Mouse (Mus musculus) midbrain, embryonic 16.5 days (tissue): Measurements from ENCODE around the gene Dlst. TPM values are rescaled to one million over a fixed set of nuclear protein-coding genes. Genes with fewer than 3 reads are reported as not detected.
"Not testable (repeated sequence)": the region's sequence is repeated elsewhere in the genome, so short reads cannot be mapped to it uniquely, and the experiment has no call there.

Experiments
- ATAC-seq: fragments of 200-750 bp; cut with Nextera tagmentation; 2 replicates; pipeline ENCODE4 v1.8.0; 2017; ENCODE audit warnings: moderate TSS enrichment
- H3K27ac ChIP-seq: fragments of 300-500 bp; sonication (generic); 2 replicates; pipeline ENCODE4 v1.5.1; 2014; ENCODE audit warnings: mild to moderate bottlenecking, low read length, mixed read lengths
- H3K27me3 ChIP-seq: fragments of 300-500 bp; sonication (generic); 2 replicates; pipeline ENCODE4 v1.6.1; 2014; ENCODE audit warnings: low read depth, low read length, mixed read lengths; ENCODE audit not compliant: control insufficient read depth, insufficient read depth
- H3K36me3 ChIP-seq: fragments of 300-500 bp; sonication (generic); 2 replicates; pipeline ENCODE4 v1.6.1; 2014; ENCODE audit warnings: mild to moderate bottlenecking, low read length, moderate library complexity, mixed read lengths; ENCODE audit not compliant: control insufficient read depth, insufficient read depth
- H3K4me1 ChIP-seq: fragments of 300-500 bp; sonication (generic); 2 replicates; pipeline ENCODE4 v1.6.1; 2014; ENCODE audit warnings: mild to moderate bottlenecking, low read length, mixed read lengths; ENCODE audit not compliant: control insufficient read depth, insufficient read depth
- H3K4me2 ChIP-seq: fragments of 300-500 bp; sonication (generic); 2 replicates; pipeline ENCODE4 v1.6.1; 2014; ENCODE audit warnings: mild to moderate bottlenecking, low read length, mixed read lengths
- H3K4me3 ChIP-seq: fragments of 300-500 bp; sonication (generic); 2 replicates; pipeline ENCODE4 v1.5.1; 2014; ENCODE audit warnings: low read depth, mild to moderate bottlenecking, low read length, moderate library complexity, mixed read lengths
- H3K9ac ChIP-seq: fragments of 300-500 bp; sonication (generic); 2 replicates; pipeline ENCODE4 v1.6.1; 2014; ENCODE audit warnings: low read depth, low read length, mixed read lengths
- H3K9me3 ChIP-seq: fragments of 300-500 bp; sonication (generic); replicated peaks from 2 replicates; pipeline ENCODE4 v1.6.1; 2014; ENCODE audit warnings: mild to moderate bottlenecking, low read length, mixed read lengths; ENCODE audit not compliant: control insufficient read depth, poor library complexity, severe bottlenecking
- WGBS: fragments of 180-500 bp; shearing (Covaris S2); extraction: QIAGEN DNeasy Blood & Tissue Kit; methylation state at CpG from one replicate; pipeline ENCODE4 v1.1.7; 2014; 5-methylcytosine and 5-hydroxymethylcytosine counted together
- polyA plus RNA-seq: library from polyadenylated mRNA; unstranded; fragments of >200 nt; fragmentation: Nextera tagmentation; extraction: Ambion mirVana; gene quantifications from 2 replicates; pipeline ENCODE4 v1.2.1, GENCODE M21; 2015

The Dlst gene
- polyA plus RNA-seq, 1 experiment from 2014 or later: 104 TPM

DNA sequence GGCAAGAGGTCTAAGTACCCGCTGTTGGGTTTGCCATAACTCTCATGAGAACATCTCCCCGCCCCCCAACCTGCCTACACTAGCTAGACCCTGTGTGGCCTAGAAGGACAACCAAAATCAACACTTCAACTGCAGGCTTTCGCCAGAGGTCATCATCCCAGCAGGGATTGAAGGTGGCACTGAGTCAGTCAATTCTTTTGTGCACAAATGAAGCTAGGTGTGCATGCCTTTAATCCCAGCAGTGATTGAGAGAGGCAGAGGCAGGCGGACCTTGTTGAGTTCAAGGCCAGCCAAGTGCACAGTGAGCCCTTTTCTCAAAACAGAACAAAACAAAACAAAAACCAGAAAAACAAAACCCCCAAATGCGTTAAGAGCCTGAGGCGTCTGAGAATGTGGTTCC, 30.5 kb downstream of the Dlst start:
- no peak overlapping the region for H3K4me2 ChIP-seq
- no peak overlapping the region for H3K9ac ChIP-seq
- no peaks in the 10 kb centered on the region for H3K9me3 ChIP-seq
- WGBS: 82% methylated on average over 6 of the region's 6 CpGs
- H3K4me3 ChIP-seq: no peak overlapping the region
- H3K36me3 ChIP-seq: peaks cover 8% of the 10 kb centered on the region
- H3K4me1 ChIP-seq: no peaks in the 10 kb centered on the region
- no peak for ATAC-seq
- H3K27ac ChIP-seq: no peak overlapping the region
- no peaks in the 10 kb centered on the region for H3K27me3 ChIP-seq

DNA sequence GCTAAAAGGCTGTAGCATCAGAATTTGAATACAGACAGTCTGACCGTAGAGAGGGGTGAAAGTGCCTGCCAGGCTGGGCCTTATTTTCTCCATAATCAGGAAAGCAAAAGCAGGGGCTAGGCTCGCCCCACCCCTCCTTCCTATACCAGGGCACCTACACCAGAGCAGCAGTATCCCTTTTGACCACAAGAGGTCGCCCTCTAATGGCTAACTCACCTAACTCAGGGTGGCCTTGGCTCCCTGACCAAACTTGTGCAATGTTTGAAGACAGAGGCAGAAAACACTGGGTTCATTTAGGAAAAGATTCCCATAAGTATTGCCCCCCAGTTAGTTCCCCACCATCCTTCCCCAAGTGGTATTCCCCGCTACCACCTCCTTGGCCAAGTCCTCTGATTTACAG, 32.2 kb downstream of the Dlst start:
- Histone ChIP-seq H3K9me3 (no peaks in the 10 kb centered on the region), H3K27me3 (no peaks in the 10 kb centered on the region), H3K27ac (no peak overlapping the region), H3K4me2 (no peak overlapping the region), H3K4me3 (no peak overlapping the region), H3K9ac (no peak overlapping the region), H3K4me1 (no peaks in the 10 kb centered on the region), H3K36me3 (peaks cover 4% of the 10 kb centered on the region; the same call in 1 of the 2 replicates)
- 0 out of 2 replicates have a peak, but pooled peaks have one; percentile 55 for ATAC-seq
- 17% methylated on average over 4 of the region's 4 CpGs for WGBS

DNA sequence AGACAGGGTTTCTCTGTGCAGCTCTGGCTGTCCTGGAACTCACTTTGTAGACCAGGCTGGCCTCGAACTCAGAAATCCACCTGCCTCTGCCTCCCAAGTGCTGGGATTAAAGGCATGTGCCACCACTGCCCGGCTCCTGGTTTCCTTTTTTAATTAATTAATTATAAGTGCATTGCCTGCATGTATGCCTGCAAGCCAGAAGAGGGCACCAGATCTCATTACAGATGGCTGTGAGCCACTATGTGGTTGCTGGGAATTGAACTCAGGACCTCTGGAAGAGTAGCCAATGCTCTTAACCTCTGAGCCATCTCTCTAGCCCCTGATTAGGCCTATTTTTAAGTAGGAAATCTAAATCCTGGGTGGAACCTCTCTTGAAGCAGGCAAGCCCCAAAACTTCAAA, 33.6 kb downstream of the Dlst start:
- ATAC-seq, H3K27me3 ChIP-seq, H3K4me3 ChIP-seq, H3K4me2 ChIP-seq, H3K36me3 ChIP-seq, H3K4me1 ChIP-seq, H3K9me3 ChIP-seq, H3K9ac ChIP-seq, H3K27ac ChIP-seq: not testable (repeated sequence)
- 63% methylated on average over 2 of the region's 2 CpGs for whole genome bisulfite sequencing

DNA sequence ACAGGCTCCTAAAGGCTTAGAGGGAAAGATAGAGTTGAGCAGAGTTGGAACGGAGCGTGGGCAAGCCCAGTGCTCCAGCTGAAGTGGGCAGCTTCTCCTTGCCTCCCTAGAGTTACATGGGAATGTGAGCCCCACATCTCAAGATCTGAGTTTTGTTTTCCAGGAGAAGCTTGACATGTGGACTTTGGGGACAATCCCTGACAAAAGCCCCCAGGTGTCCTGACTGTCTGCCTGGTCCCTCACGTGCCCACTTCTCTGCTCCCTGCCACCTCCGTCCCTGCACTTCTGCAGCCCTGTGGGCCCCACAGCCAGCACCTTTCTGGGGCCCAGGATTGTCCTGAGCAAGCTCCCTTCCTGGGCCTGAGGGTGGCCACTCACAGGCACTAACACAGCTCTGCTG, 34.2 kb downstream of the Dlst start:
- no peak overlapping the region for H3K27ac ChIP-seq
- 86% methylated on average over 4 of the region's 4 CpGs for WGBS
- H3K4me1 ChIP-seq: no peaks in the 10 kb centered on the region; the same call in 1 of the 2 replicates
- 0 out of 2 replicates have a peak, but pooled peaks cover 3% of the 10 kb centered on the region for H3K36me3 ChIP-seq
- no peaks in the 10 kb centered on the region for H3K27me3 ChIP-seq
- ATAC-seq: no peak
- H3K9ac ChIP-seq: no peak overlapping the region
- no peak overlapping the region for H3K4me3 ChIP-seq
- H3K4me2 ChIP-seq: no peak overlapping the region
- H3K9me3 ChIP-seq: no peaks in the 10 kb centered on the region

DNA sequence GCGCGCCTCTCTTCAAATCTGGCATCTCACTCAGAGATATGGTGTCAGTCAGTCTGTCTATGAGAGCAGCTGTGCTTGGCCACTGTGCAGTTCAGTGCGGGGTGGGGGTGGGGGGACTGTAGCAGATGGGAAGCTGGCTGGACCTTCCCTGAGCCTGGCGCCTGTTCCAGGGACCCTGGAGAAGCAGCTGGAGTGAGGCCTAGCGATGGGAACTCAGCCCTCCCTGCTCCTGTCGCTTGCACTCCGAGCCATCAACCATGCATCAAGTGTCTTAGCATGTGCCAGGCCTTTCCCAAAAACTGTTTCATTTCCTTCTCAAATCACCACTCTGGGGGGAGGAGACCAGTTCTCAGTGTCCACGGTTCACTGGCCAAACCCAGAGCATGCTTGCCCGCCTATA, 35.0 kb downstream of the Dlst start:
- Histone ChIP-seq H3K4me3 (no peak overlapping the region), H3K36me3 (0 out of 2 replicates have a peak, but pooled peaks cover 3% of the 10 kb centered on the region), H3K9ac (no peak overlapping the region), H3K27me3 (no peaks in the 10 kb centered on the region), H3K9me3 (no peaks in the 10 kb centered on the region), H3K4me2 (no peak overlapping the region), H3K4me1 (peaks cover 4% of the 10 kb centered on the region; the same call in 1 of the 2 replicates), H3K27ac (no peak overlapping the region)
- 72% methylated on average over 9 of the region's 9 CpGs for WGBS
- ATAC-seq: no peak

DNA sequence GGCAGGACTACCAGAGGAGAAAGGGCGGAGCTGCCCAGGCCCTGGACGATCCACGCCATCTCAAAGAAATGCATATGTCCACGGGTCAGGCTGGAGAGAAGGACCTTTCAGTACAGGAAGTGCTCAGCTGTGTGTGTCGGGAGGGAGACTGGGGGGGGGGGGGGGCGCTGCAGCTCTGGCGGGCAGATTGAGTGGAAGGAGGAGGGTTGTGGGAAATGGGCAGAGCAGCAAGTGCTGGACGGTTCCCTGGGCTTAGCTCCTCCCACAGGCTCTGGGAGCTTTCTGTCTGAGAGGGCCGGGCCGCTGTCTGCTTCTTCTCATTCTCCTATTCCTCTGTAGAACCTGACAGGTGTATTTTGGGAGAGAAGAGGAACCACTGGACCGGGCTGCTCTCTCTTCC, 35.7 kb downstream of the Dlst start:
- H3K36me3 ChIP-seq: 0 out of 2 replicates have a peak, but pooled peaks cover 3% of the 10 kb centered on the region
- 34% methylated on average over 10 of the region's 11 CpGs for WGBS
- no peak overlapping the region for H3K27ac ChIP-seq
- no peak for ATAC-seq
- no peaks in the 10 kb centered on the region for H3K27me3 ChIP-seq
- no peak overlapping the region for H3K4me2 ChIP-seq
- H3K9me3 ChIP-seq: no peaks in the 10 kb centered on the region
- peaks cover 4% of the 10 kb centered on the region; the same call in 1 of the 2 replicates for H3K4me1 ChIP-seq
- H3K4me3 ChIP-seq: no peak overlapping the region
- H3K9ac ChIP-seq: no peak overlapping the region

DNA sequence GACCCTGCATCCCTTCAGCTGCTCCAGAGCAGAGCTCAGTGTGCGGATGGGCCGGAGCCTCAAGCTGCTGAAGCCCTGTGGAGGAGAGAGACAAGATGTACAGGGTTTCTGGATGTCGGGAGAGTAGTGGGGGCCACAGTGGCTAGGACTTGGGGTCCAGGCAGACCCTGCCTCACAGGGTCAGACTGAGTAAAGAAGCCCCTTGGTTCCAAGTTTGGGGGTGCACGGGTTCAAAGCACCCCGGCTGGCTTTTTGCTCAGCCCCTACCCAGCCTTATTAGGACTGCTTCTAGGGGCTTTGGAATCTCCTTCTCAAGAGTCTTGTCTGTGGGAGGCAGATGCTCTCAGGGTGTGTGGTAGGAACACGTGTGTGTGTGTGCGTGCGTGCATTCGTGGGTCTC, 36.2 kb downstream of the Dlst start:
- Histone ChIP-seq H3K27ac (no peak overlapping the region), H3K27me3 (no peaks in the 10 kb centered on the region), H3K4me2 (no peak overlapping the region), H3K4me3 (no peak overlapping the region), H3K9ac (no peak overlapping the region), H3K9me3 (no peaks in the 10 kb centered on the region), H3K36me3 (0 out of 2 replicates have a peak, but pooled peaks cover 3% of the 10 kb centered on the region), H3K4me1 (peaks cover 4% of the 10 kb centered on the region; the same call in 1 of the 2 replicates)
- 81% methylated on average over 9 of the region's 9 CpGs for WGBS
- no peak for ATAC-seq

DNA sequence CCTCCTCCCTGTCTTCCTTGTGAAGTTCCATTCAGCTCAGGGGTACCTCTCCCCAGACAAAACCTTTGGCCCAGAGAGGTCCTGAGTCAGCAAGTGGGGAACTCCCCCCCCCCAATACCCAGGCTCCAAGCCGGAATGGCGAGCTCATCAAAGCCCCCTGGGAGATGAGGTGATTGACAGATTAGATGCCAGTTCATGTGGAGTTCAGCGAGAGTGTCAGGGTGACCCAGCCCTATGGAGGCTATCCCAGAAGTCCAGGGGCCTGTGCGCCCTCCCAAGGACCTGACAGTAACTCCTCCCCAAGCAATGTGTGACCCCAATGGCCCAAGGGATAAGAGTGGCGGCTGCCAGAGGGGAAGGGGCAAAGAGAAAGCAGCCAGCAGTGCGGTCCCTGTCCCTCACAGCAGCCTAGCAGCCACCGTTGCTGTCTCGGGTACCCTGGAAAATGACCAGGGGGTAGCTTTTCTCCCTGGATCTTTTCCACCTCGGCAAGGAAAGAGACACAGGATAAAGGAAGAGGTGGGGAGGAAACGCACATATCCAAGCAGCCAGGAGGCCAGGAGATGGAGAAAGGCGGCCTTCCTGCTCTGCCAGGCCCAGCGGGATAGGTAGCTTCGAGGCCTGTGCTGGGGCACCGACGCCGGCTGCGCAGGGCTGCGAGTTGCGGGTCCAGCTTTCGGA, 39.8 kb downstream of the Dlst start:
- peak overlapping the region; percentile 90 for H3K9ac ChIP-seq
- H3K27ac ChIP-seq: peak overlapping the region; percentile 70
- WGBS: 9% methylated on average over 20 of the region's 20 CpGs
- H3K36me3 ChIP-seq: 0 out of 2 replicates have a peak, but pooled peaks cover 3% of the 10 kb centered on the region
- peak overlapping the region; percentile 61 for H3K4me3 ChIP-seq
- peak overlapping the region; percentile 70 for H3K4me2 ChIP-seq
- no peaks in the 10 kb centered on the region for H3K9me3 ChIP-seq
- peak; percentile 29; the same call in 1 of the 2 replicates for ATAC-seq
- H3K27me3 ChIP-seq: no peaks in the 10 kb centered on the region
- peaks cover 4% of the 10 kb centered on the region; the same call in 1 of the 2 replicates for H3K4me1 ChIP-seq

DNA sequence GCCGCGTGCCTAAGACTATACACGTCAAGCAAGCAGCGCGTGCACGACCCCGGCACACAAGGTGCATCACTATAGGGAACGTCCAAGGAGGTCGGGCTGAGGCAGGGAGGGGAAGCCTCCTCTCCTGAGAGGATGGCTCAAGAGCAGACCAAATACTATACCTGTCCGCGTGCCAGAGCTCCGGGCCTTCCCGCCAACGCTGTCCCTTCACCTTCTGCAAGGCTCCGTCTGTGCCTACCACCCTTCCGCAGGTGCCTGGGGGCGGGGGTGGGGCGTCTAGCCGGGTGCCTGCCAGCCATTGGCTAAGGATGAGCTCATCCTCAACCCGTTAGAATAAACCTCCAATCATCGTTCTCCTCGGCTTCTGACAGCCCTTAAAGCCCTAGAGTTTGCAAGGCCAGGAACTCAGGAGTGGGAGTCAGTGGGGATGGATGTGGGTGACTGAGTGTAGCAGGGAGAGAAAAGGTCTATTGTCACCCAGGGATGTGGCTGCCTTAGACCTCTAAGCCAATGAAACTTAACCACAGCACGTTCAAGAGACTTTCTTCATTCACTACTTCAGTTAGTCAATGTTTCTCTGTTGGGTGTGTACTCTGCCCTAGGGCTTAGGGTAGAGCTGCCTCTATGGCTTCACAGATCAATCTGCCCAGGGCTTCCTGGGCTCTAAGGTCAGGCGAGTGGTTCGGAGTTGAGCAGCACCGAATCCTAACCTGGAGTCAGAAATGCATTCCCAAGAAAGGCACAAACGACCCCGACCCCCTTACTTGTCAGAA, 40.6 kb downstream of the Dlst start, which contains the start of gene Rps6kl1:
Gene Rps6kl1, minus strand, starts transcription at position 263 of the 773 bp plus-strand sequence.
- Histone ChIP-seq H3K27ac (peak within 1 kb of the TSS; percentile 70), H3K9me3 (no peaks in the 10 kb centered on the region), H3K36me3 (0 out of 2 replicates have a peak, but pooled peaks cover 3% of the 10 kb centered on the region), H3K4me2 (peak within 1 kb of the TSS; percentile 70), H3K9ac (peak within 1 kb of the TSS; percentile 90), H3K4me3 (peak within 1 kb of the TSS; percentile 61), H3K4me1 (peaks cover 4% of the 10 kb centered on the region; the same call in 1 of the 2 replicates), H3K27me3 (no peaks in the 10 kb centered on the region)
- peak; percentile 98 for ATAC-seq
- 13% methylated on average over 28 of the region's 28 CpGs for WGBS
